Mouse (Mus musculus) cortical plate, adult 2 months (tissue): ENCODE results near the gene Tcte3.
"Not testable (repeated sequence)": the region's sequence is repeated elsewhere in the genome, so short reads cannot be mapped to it uniquely, and the experiment has no call there.

Source experiments
- CTCF ChIP-seq: fragments of 200-500 bp; IDR thresholded peaks from 2 replicates; pipeline ENCODE4 v1.5.1; 2011; ENCODE audit warnings: mild to moderate bottlenecking, control low read depth, low read length; ENCODE audit not compliant: insufficient read depth; ENCODE audit errors: extremely low read depth
- POLR2A ChIP-seq: fragments of 200-500 bp; IDR thresholded peaks from 2 replicates; pipeline ENCODE4 v1.6.1; 2011; ENCODE audit warnings: mild to moderate bottlenecking, low read length, control low read depth; ENCODE audit not compliant: insufficient read depth; ENCODE audit errors: extremely low read depth

- TF ChIP-seq CTCF, POLR2A: not testable (repeated sequence)
Observed at GRCm38 (mm10) chr17:15024502-15025193, 16.6 kb downstream of the Tcte3 start.
